Mouse (Mus musculus) stomach, embryonic 16.5 days (tissue): Measurements from ENCODE around the gene Wbp2nl. TPM values are rescaled to one million over a fixed set of nuclear protein-coding genes. Genes with fewer than 3 reads are reported as not detected.
A peak's percentile ranks its signal among the peaks of the same experiment; 100 is the strongest.

Experiments
- ATAC-seq: fragments of 200-750 bp; cut with Nextera tagmentation; 2 replicates; pipeline ENCODE4 v1.8.0; 2017; ENCODE audit warnings: moderate number of reproducible peaks, moderate TSS enrichment; ENCODE audit not compliant: insufficient read depth, low FRiP score
- H3K27ac ChIP-seq: fragments of 300-500 bp; sonication (generic); 2 replicates; pipeline ENCODE4 v1.5.1; 2014; ENCODE audit warnings: low read length
- H3K27me3 ChIP-seq: fragments of 300-500 bp; sonication (generic); 2 replicates; pipeline ENCODE4 v1.6.1; 2014; ENCODE audit warnings: low read length, control low read depth, mixed read lengths; ENCODE audit not compliant: control insufficient read depth, insufficient read depth
- H3K36me3 ChIP-seq: fragments of 300-500 bp; sonication (generic); 2 replicates; pipeline ENCODE4 v1.6.1; 2014; ENCODE audit warnings: low read length; ENCODE audit not compliant: control insufficient read depth, insufficient read depth
- H3K4me1 ChIP-seq: fragments of 300-500 bp; sonication (generic); 2 replicates; pipeline ENCODE4 v1.6.1; 2014; ENCODE audit warnings: low read length, control low read depth, mixed read lengths; ENCODE audit not compliant: control insufficient read depth, insufficient read depth
- H3K4me2 ChIP-seq: fragments of 300-500 bp; sonication (generic); 2 replicates; pipeline ENCODE4 v1.6.1; 2014; ENCODE audit warnings: low read depth, low read length, mixed read lengths
- H3K4me3 ChIP-seq: fragments of 300-500 bp; sonication (generic); replicated peaks from 2 replicates; pipeline ENCODE4 v1.5.1; 2014; ENCODE audit warnings: mild to moderate bottlenecking, low read length
- H3K9ac ChIP-seq: fragments of 300-500 bp; sonication (generic); 2 replicates; pipeline ENCODE4 v1.6.1; 2014; ENCODE audit warnings: low read length
- H3K9me3 ChIP-seq: fragments of 300-500 bp; sonication (generic); replicated peaks from 2 replicates; pipeline ENCODE4 v1.6.1; 2016; ENCODE audit warnings: low read length, control low read depth; ENCODE audit not compliant: control insufficient read depth
- WGBS: fragments of 180-500 bp; shearing (Covaris S2); extraction: QIAGEN DNeasy Blood & Tissue Kit; methylation state at CpG from one replicate; pipeline ENCODE4 v1.1.7; 2014; 5-methylcytosine and 5-hydroxymethylcytosine counted together
- polyA plus RNA-seq: library from polyadenylated mRNA; unstranded; fragments of >200 nt; fragmentation: Nextera tagmentation; extraction: Ambion mirVana; gene quantifications from 2 replicates; pipeline ENCODE4 v1.2.1, GENCODE M21; 2015

Wbp2nl gene
- polyA plus RNA-seq, 1 experiment from 2014 or later = 0.09 TPM

DNA sequence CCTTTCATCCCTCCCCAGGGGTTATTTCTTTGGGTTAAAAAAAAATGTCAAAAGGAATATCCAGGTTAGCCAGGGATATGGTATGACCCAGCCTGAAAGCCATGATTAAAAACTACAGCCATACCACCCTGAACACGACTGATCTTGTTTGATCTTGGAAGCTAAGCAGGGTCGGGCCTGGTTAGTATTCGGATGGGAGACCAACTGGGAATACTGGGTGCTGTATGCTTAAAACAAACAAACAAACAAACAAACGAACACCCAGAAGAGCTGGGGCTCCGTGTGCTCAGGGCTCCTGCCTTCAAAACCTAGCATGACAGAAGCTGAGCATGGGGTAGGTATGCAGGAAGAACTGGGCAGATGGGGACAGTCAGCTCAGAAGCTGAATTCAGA lies 43.8 kb downstream of the Wbp2nl start:
- peak overlapping the region; percentile 58; the same call in 1 of the 2 replicates for H3K4me3 ChIP-seq
- peak overlapping the region; percentile 86 for H3K9ac ChIP-seq
- no peaks in the 10 kb centered on the region; the same call in 1 of the 2 replicates for H3K36me3 ChIP-seq
- H3K27ac ChIP-seq = peak overlapping the region; percentile 91
- H3K27me3 ChIP-seq = no peaks in the 10 kb centered on the region
- H3K4me2 ChIP-seq = peak overlapping the region; percentile 67
- H3K4me1 ChIP-seq = peaks cover 52% of the 10 kb centered on the region
- H3K9me3 ChIP-seq = no peaks in the 10 kb centered on the region
- 71% methylated on average over 5 of the region's 5 CpGs for WGBS
- ATAC-seq = no peak

DNA sequence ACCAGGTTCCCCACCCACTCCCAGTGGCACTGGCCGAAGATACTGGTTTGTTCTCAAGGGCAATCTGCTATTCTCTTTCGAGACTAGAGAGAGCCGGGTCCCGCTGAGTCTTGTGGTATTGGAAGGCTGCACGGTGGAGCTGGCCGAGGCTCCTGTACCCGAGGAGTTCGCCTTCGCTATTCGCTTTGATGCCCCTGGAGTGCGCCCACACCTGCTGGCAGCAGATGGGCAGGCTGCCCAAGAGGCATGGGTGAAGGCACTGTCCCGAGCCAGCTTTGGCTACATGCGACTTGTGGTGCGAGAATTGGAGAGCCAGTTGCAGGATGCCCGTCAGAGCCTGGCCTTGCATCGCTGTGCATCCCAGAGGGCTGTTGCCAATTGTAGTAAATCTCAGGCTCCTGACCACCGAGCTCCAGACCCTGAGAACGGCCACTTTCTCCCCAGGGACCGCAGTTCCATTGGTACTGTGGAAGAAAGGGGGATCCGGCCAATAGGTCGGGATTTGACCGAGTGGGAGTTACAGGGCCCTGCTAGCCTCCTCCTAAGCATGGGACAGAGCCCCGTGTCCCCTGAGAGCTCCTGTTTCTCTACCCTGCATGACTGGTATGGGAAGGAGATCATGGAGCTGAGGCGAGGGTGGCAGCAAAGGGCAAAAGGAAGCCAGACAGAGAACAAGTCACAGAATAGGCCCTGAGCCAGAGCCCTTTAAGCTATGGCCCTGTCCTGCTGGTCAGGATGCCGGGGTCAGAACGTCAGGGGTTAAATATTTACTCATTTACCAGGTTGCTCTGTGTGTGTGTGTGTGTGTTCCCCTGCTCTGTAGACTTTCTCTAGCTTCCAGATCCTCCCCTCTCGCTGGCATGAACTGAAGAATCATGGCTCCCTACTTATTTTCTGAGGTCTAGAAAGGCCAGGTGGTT lies 44.9 kb downstream of the Wbp2nl start:
- no peaks in the 10 kb centered on the region for H3K9me3 ChIP-seq
- H3K27ac ChIP-seq = no peak overlapping the region
- H3K4me1 ChIP-seq = peaks cover 49% of the 10 kb centered on the region
- no peak overlapping the region for H3K4me2 ChIP-seq
- no peak overlapping the region for H3K4me3 ChIP-seq
- no peaks in the 10 kb centered on the region for H3K27me3 ChIP-seq
- peaks cover 8% of the 10 kb centered on the region for H3K36me3 ChIP-seq
- no peak for ATAC-seq
- WGBS = 86% methylated on average over 27 of the region's 27 CpGs
- H3K9ac ChIP-seq = 0 out of 2 replicates have a peak overlapping the region, but pooled peaks have one; percentile 12

DNA sequence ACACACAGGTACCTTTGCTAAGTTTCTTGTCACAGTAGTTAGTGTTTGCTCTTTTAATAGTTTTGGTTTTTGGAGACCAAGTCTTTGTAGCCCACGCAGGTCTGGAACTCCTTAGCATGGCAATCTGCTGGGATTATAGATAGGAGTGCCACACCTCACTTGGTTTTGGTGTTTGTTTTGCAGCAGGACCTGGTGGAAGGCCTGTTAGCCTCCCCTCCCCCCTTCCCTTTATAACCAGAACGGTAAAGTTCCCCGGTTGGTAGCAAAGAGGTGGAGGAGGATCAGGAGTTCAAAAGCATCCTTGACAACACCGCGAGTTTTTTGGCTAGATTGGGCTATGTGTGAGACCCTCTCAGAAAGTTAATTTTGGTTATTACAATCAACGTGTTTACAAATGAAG lies 46.2 kb downstream of the Wbp2nl start:
- Histone ChIP-seq H3K36me3 (peaks cover 22% of the 10 kb centered on the region), H3K4me3 (no peak overlapping the region), H3K9ac (no peak overlapping the region), H3K27me3 (no peaks in the 10 kb centered on the region), H3K27ac (peak overlapping the region; percentile 50), H3K4me2 (no peak overlapping the region), H3K4me1 (peaks cover 47% of the 10 kb centered on the region), H3K9me3 (no peaks in the 10 kb centered on the region)
- WGBS = 79% methylated on average over 6 of the region's 6 CpGs
- no peak for ATAC-seq

DNA sequence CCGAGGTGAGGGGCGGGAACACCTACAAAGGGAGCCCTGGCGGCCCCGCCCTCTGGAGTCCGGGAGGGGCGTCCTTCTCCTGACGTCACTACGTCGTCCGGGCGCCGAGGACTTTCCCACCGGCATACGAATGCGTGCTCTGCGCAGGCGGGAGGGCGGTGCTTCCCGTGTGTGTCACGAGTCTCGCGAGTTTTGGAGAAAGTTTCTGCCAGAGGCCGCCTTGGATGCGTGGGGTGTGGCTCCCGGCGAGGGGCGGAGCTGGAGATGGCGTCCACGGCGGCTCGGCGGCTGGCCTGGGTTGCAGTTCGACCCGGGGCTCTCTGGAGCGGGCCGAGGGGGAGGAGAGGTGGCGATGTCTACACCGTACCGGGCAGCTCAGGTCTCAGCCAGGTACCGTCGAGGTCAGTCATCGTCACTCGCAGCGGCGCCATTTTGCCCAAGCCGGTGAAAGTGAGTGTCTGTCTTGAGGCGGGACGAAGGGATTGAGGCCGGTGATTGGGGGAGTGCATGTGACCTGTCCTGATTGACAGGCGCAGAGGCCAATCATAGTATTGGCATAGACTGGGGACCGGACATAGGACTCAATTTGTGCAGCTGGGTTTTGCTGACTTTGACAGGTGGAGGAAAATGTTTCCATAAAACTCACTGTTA lies 47.2 kb downstream of the Wbp2nl start:
- WGBS = under 1% methylated on average over 51 of the region's 51 CpGs
- ATAC-seq = peak; percentile 97
- H3K4me1 ChIP-seq = peaks cover 37% of the 10 kb centered on the region
- peak overlapping the region; percentile 93 for H3K27ac ChIP-seq
- peak overlapping the region; percentile 89 for H3K4me2 ChIP-seq
- H3K9me3 ChIP-seq = no peaks in the 10 kb centered on the region
- H3K27me3 ChIP-seq = no peaks in the 10 kb centered on the region
- peak overlapping the region; percentile 86 for H3K9ac ChIP-seq
- H3K4me3 ChIP-seq = peak overlapping the region; percentile 79
- peaks cover 27% of the 10 kb centered on the region for H3K36me3 ChIP-seq

DNA sequence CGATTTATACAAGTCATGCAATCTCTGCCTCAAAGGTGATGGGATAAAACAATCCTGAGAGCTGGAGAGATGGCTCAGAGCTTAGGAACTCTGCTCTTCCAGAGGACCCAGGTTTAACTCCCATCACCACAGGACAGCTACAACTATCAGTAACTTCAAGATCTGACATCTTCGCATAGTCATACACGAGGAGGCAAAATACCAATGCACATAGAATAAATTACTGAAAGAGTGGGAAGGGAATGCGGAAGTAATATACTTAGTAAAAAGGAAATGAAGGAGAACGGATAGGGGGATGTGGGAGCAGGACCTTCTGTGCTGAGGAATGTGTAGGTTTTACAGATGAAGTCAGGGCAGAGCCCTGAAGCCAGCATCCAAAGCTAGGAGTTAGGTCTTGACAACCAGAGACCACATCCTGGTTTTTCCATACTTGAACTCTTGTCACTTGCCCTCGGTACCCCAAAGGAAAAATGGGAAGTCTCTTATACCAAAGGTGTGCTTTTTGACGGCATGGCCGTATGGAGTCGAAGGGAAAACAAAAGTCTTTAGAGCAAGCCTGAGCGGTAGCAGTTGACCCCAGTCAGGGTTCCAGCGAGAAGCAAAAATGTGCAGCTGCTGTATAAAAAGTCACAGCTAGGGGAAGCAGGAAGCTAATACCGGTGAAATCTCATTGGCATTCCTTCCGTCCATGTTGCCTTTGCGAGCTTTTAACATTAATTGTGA lies 48.0 kb downstream of the Wbp2nl start:
- ATAC-seq = no peak

DNA sequence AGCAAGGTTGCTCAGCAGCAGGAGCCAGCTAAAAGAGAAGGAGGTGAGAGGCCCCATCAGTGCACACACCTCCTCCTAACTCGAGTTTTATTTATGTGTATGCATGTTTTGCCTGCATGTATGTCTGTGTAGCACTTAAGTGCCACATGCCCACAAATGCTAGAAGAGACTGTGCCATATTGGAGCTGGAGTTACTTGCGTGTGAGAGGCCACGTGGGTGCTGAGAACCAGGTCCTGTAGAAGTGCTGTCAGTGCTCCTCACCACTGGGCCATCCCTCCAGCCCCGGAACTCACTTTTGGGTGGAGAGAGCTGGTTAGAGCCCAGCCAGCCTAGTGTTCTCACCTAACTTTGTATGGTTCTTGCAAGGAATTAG lies 48.5 kb downstream of the Wbp2nl start:
- peak overlapping the region; percentile 73 for H3K9ac ChIP-seq
- peak overlapping the region; percentile 89 for H3K4me2 ChIP-seq
- H3K27ac ChIP-seq = peak overlapping the region; percentile 78
- H3K27me3 ChIP-seq = no peaks in the 10 kb centered on the region
- peak overlapping the region; percentile 79 for H3K4me3 ChIP-seq
- H3K4me1 ChIP-seq = peaks cover 28% of the 10 kb centered on the region
- peaks cover 27% of the 10 kb centered on the region for H3K36me3 ChIP-seq
- WGBS = 73% methylated on average over 4 of the region's 4 CpGs
- H3K9me3 ChIP-seq = no peaks in the 10 kb centered on the region
- no peak for ATAC-seq

More for the DNA sequence above, 48.0 kb downstream of the Wbp2nl start:
- peaks cover 29% of the 10 kb centered on the region for H3K4me1 ChIP-seq
- peak overlapping the region; percentile 89 for H3K4me2 ChIP-seq
- H3K4me3 ChIP-seq = peak overlapping the region; percentile 79
- WGBS = 38% methylated on average over 14 of the region's 14 CpGs
- H3K27me3 ChIP-seq = no peaks in the 10 kb centered on the region
- peak overlapping the region; percentile 78 for H3K27ac ChIP-seq
- peak overlapping the region; percentile 73 for H3K9ac ChIP-seq
- no peaks in the 10 kb centered on the region for H3K9me3 ChIP-seq
- H3K36me3 ChIP-seq = peaks cover 27% of the 10 kb centered on the region

DNA sequence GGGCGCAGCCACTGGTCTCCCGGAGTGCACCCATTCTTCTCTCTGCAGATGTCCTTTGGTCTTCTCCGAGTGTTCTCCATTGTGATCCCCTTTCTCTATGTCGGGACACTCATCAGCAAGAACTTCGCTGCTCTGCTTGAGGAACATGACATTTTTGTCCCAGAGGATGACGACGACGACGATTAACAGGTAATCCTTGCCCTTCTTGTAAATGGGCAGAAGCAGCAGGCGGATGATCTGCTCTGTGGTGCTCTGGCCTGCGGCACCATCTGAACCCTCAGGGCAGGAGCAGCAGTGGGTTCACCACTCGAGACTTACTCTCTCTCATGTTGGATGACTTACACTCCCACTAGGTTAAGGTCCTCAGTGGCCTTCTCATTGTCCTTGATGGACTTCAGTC lies 49.1 kb downstream of the Wbp2nl start:
- no peak overlapping the region for H3K9ac ChIP-seq
- WGBS = 91% methylated on average over 12 of the region's 12 CpGs
- peaks cover 27% of the 10 kb centered on the region for H3K36me3 ChIP-seq
- H3K27ac ChIP-seq = no peak overlapping the region
- no peak for ATAC-seq
- H3K27me3 ChIP-seq = no peaks in the 10 kb centered on the region
- no peak overlapping the region for H3K4me2 ChIP-seq
- H3K9me3 ChIP-seq = no peaks in the 10 kb centered on the region
- H3K4me1 ChIP-seq = peaks cover 29% of the 10 kb centered on the region
- H3K4me3 ChIP-seq = no peak overlapping the region

DNA sequence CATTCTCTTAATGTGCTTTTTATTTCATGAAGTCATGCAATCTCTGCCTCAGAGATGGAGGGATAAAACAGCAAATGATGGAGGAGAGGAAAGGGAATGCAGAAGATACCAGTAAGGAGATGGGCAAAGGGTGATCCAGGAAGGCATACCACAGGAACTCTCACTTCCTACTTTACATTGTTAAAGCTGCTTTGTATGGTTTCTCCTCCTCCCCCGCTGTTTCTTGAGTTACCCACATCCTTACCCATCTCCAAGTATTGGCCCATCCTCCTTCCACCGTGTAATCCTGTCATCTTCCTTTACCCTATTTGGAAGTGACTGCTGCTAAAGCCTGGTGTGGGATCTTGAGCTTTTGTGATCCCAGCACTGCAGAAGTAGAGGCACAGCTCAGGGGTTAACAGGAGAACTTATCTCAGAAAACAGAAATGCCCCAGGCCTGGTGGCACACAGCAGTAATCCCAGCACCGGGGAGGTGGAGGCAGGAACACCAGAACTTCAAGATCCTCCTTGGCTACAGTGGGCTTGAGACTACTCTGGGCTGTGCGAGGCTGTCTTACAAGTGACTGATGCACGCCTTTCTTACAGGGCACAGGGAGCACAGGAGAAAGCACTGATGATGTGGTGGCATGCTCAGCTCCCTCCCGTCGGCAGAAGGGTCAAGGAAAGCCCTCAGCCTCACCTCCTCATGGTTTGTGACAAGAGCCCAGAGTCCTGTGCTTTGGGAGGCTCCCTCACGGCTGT lies 49.7 kb downstream of the Wbp2nl start:
- H3K36me3 ChIP-seq = peaks cover 27% of the 10 kb centered on the region
- no peak overlapping the region for H3K27ac ChIP-seq
- peaks cover 34% of the 10 kb centered on the region for H3K4me1 ChIP-seq
- H3K4me2 ChIP-seq = no peak overlapping the region
- no peaks in the 10 kb centered on the region for H3K27me3 ChIP-seq
- no peak overlapping the region for H3K9ac ChIP-seq
- no peak for ATAC-seq
- no peak overlapping the region for H3K4me3 ChIP-seq
- 75% methylated on average over 8 of the region's 8 CpGs for WGBS
- no peaks in the 10 kb centered on the region for H3K9me3 ChIP-seq
